Mouse (Mus musculus) lung, postnatal 36 days (tissue): ENCODE data around the gene Tmem254c.
"Not testable (repeated sequence)": the region's sequence is repeated elsewhere in the genome, so short reads cannot be mapped to it uniquely, and the experiment has no call there.

Experiments used
- DNase-seq: peaks from one replicate; pipeline ENCODE4 v3.0.0; 2022; ENCODE audit warnings: mixed read lengths

Gene Tmem254c

GRCm38 (mm10) chr14:26067325-26067633, at the start of gene Tmem254c:
Tmem254c (minus strand) TSS chr14:26067355.
- not testable (repeated sequence) for DNase-seq

GRCm38 (mm10) chr14:26097622-26098021, 30.5 kb upstream of the Tmem254c start:
- not testable (repeated sequence) for DNase-seq

GRCm38 (mm10) chr14:26081997-26082396, 14.8 kb upstream of the Tmem254c start, which contains the start of gene Cphx3:
Cphx3 (plus strand) TSS chr14:26082297.
- DNase-seq = not testable (repeated sequence)

- DNase-seq = not testable (repeated sequence)
Observed at GRCm38 (mm10) chr14:26081216-26081615, 14.1 kb upstream of the Tmem254c start, which contains the start of gene Cphx2. Cphx2 (plus strand) TSS chr14:26081516.

- not testable (repeated sequence) for DNase-seq
Observed at GRCm38 (mm10) chr14:26076620-26077390, 9.7 kb upstream of the Tmem254c start.

- DNase-seq = not testable (repeated sequence)
Observed at GRCm38 (mm10) chr14:26066574-26067324, 406 bp downstream of the Tmem254c start.

- DNase-seq = not testable (repeated sequence)
Observed at GRCm38 (mm10) chr14:26059362-26059761, 7.8 kb downstream of the Tmem254c start.

GRCm38 (mm10) chr14:26058184-26058583, 9.0 kb downstream of the Tmem254c start:
- DNase-seq = not testable (repeated sequence)

GRCm38 (mm10) chr14:26048767-26049166, 18.4 kb downstream of the Tmem254c start:
- DNase-seq = not testable (repeated sequence)

- DNase-seq = not testable (repeated sequence)
Observed at GRCm38 (mm10) chr14:26047026-26047425, 20.1 kb downstream of the Tmem254c start.

GRCm38 (mm10) chr14:26045007-26045406, 22.1 kb downstream of the Tmem254c start:
- not testable (repeated sequence) for DNase-seq

GRCm38 (mm10) chr14:26042611-26043010, 24.5 kb downstream of the Tmem254c start, which contains the start of gene Gm9780:
Gm9780 (minus strand) TSS chr14:26042711.
- not testable (repeated sequence) for DNase-seq

- DNase-seq = not testable (repeated sequence)
Observed at GRCm38 (mm10) chr14:26035439-26035838, 31.7 kb downstream of the Tmem254c start.

- not testable (repeated sequence) for DNase-seq
Observed at GRCm38 (mm10) chr14:26034364-26034763, 32.8 kb downstream of the Tmem254c start.

GRCm38 (mm10) chr14:26025653-26026052, 41.5 kb downstream of the Tmem254c start:
- DNase-seq = not testable (repeated sequence)

- not testable (repeated sequence) for DNase-seq
Observed at GRCm38 (mm10) chr14:26022831-26023230, 44.3 kb downstream of the Tmem254c start.

GRCm38 (mm10) chr14:26021555-26021954, 45.6 kb downstream of the Tmem254c start:
- DNase-seq = not testable (repeated sequence)

GRCm38 (mm10) chr14:26016414-26016813, 50.7 kb downstream of the Tmem254c start:
- DNase-seq = not testable (repeated sequence)
